Mouse (Mus musculus) CH12.LX (cell line): ENCODE measurements around the gene Pde4d. TPM values are rescaled to one million over a fixed set of nuclear protein-coding genes. Genes with fewer than 3 reads are reported as not detected.

Experiments used
- DNase-seq: peaks from one replicate; pipeline ENCODE4 v3.0.0-alpha.2; 2013; ENCODE audit errors: extremely low read depth
- H3K27ac ChIP-seq: 2 replicates; pipeline ENCODE4 v1.5.1; 2012; ENCODE audit warnings: low read depth, mild to moderate bottlenecking, control low read depth, moderate library complexity; ENCODE audit not compliant: insufficient read depth
- H3K27me3 ChIP-seq: replicated peaks from 2 replicates; pipeline ENCODE3; 2012; ENCODE audit warnings: inconsistent platforms
- H3K36me3 ChIP-seq, 2 experiments: replicated peaks in 1 of 2; 2 replicates each; pipeline versions ENCODE3 to v1.6.1; 2012; ENCODE audit warnings: inconsistent platforms in 1 of 2, low read length in 1 of 2, mild to moderate bottlenecking in 1 of 2, mixed read lengths in 1 of 2, moderate library complexity in 1 of 2; ENCODE audit not compliant: control insufficient read depth in 1 of 2, insufficient read depth in 1 of 2
- H3K4me1 ChIP-seq, 2 experiments: 2 replicates each; pipeline ENCODE4 v1.6.1; 2012; ENCODE audit warnings: inconsistent platforms in 1 of 2, moderate library complexity in 1 of 2; ENCODE audit not compliant: insufficient read depth in 2 of 2, control insufficient read depth in 1 of 2
- H3K4me2 ChIP-seq: 2 replicates; pipeline ENCODE4 v1.6.1; 2012; ENCODE audit warnings: low read depth, mild to moderate bottlenecking, control low read depth; ENCODE audit not compliant: poor library complexity, insufficient read depth, severe bottlenecking
- H3K4me3 ChIP-seq, 3 experiments: fragments of 150-350 bp in 1 of 3; sonication (generic) in 1 of 3; replicated peaks in 1 of 3; 2 replicates each; pipeline versions ENCODE3 to v1.5.1; 2011 to 2012; ENCODE audit warnings: low read depth in 2 of 3, low read length in 2 of 3, mild to moderate bottlenecking in 2 of 3, moderate library complexity in 2 of 3, control low read depth in 1 of 3, improper control_type of control experiment in 1 of 3, inconsistent platforms in 1 of 3, mixed read lengths in 1 of 3; ENCODE audit not compliant: poor library complexity in 1 of 3
- H3K79me2 ChIP-seq: replicated peaks from 2 replicates; pipeline ENCODE4 v1.6.1; 2012; ENCODE audit warnings: mild to moderate bottlenecking, moderate library complexity; ENCODE audit not compliant: control insufficient read depth, poor library complexity, insufficient read depth, severe bottlenecking; ENCODE audit errors: extremely low read depth
- H3K9ac ChIP-seq: 2 replicates; pipeline ENCODE4 v1.6.1; 2012; ENCODE audit warnings: low read depth, mild to moderate bottlenecking, control low read depth, moderate library complexity; ENCODE audit not compliant: insufficient read depth
- H3K9me3 ChIP-seq: replicated peaks from 2 replicates; pipeline ENCODE3; 2012; ENCODE audit warnings: low read length, inconsistent platforms, mixed read lengths
- BHLHE40 ChIP-seq: IDR thresholded peaks from 2 replicates; pipeline ENCODE4 v1.6.1; 2011; ENCODE audit warnings: mild to moderate bottlenecking, low read depth, low read length, improper control_type of control experiment
- CTCF ChIP-seq, 2 experiments: IDR thresholded peaks in 1 of 2; conservative IDR thresholded peaks in 1 of 2; 2 replicates each; pipeline ENCODE4 v1.5.1; 2011 to 2012; ENCODE audit warnings: low read depth in 2 of 2, low read length in 2 of 2, improper control_type of control experiment in 1 of 2, inconsistent platforms in 1 of 2, mild to moderate bottlenecking in 1 of 2, moderate library complexity in 1 of 2
- ELF1 ChIP-seq: IDR thresholded peaks from 2 replicates; pipeline ENCODE4 v1.6.1; 2014; ENCODE audit warnings: low read depth, mild to moderate bottlenecking, inconsistent platforms, low read length, improper control_type of control experiment
- EP300 ChIP-seq: IDR thresholded peaks from 2 replicates; pipeline ENCODE4 v1.6.1; 2011; ENCODE audit warnings: low read length, improper control_type of control experiment
- ETS1 ChIP-seq: conservative IDR thresholded peaks from 2 replicates; pipeline ENCODE4 v1.6.1; 2012; ENCODE audit warnings: low read depth, mild to moderate bottlenecking, inconsistent platforms, low read length, improper control_type of control experiment, moderate library complexity
- GABPA ChIP-seq: IDR thresholded peaks from 2 replicates; pipeline ENCODE4 v1.6.1; 2012; ENCODE audit warnings: low read depth, low read length, improper control_type of control experiment, inconsistent platforms; ENCODE audit not compliant: insufficient replicate concordance
- JUN ChIP-seq: IDR thresholded peaks from 2 replicates; pipeline ENCODE4 v1.6.1; 2011; ENCODE audit warnings: low read depth, mild to moderate bottlenecking, low read length, improper control_type of control experiment, moderate library complexity; ENCODE audit not compliant: insufficient read depth
- KAT2A ChIP-seq: IDR thresholded peaks from 2 replicates; pipeline ENCODE4 v1.6.1; 2012; ENCODE audit warnings: low read length, improper control_type of control experiment, inconsistent platforms; ENCODE audit not compliant: insufficient replicate concordance
- MAFK ChIP-seq: IDR thresholded peaks from 2 replicates; pipeline ENCODE4 v1.6.1; 2011; ENCODE audit warnings: low read length, improper control_type of control experiment; ENCODE audit not compliant: insufficient replicate concordance
- MAX ChIP-seq: IDR thresholded peaks from 2 replicates; pipeline ENCODE4 v1.6.1; 2011; ENCODE audit warnings: low read length, improper control_type of control experiment
- MXI1 ChIP-seq: IDR thresholded peaks from 2 replicates; pipeline ENCODE4 v1.6.1; 2011; ENCODE audit warnings: mild to moderate bottlenecking, low read depth, low read length, improper control_type of control experiment
- NELFE ChIP-seq: IDR thresholded peaks from 2 replicates; pipeline ENCODE4 v1.6.1; 2011; ENCODE audit warnings: low read depth, low read length, improper control_type of control experiment
- RCOR1 ChIP-seq: conservative IDR thresholded peaks from 2 replicates; pipeline ENCODE4 v1.6.1; 2012; ENCODE audit warnings: low read depth, mild to moderate bottlenecking, inconsistent platforms, low read length, improper control_type of control experiment
- TBP ChIP-seq: conservative IDR thresholded peaks from 2 replicates; pipeline ENCODE4 v1.6.1; 2011; ENCODE audit warnings: low read depth, low read length, improper control_type of control experiment
- TCF12 ChIP-seq: IDR thresholded peaks from 2 replicates; pipeline ENCODE4 v1.6.1; 2014; ENCODE audit warnings: low read depth, mild to moderate bottlenecking, inconsistent platforms, low read length, improper control_type of control experiment
- USF1 ChIP-seq: IDR thresholded peaks from 2 replicates; pipeline ENCODE4 v1.6.1; 2014; ENCODE audit warnings: low read depth, mild to moderate bottlenecking, inconsistent platforms, low read length, improper control_type of control experiment
- USF2 ChIP-seq: conservative IDR thresholded peaks from 2 replicates; pipeline ENCODE4 v1.6.1; 2011; ENCODE audit warnings: low read depth, low read length, improper control_type of control experiment
- dilution Hi-C: fragments of 300-500 bp; cut with MboI; formaldehyde crosslinking; loops from 2 replicates; pipeline ENCODE4 v1.14.3; 2020; ENCODE audit warnings: low sequenced_read_pairs; ENCODE audit not compliant: extremely low pct_unique_long_range_greater_than_20kb, extremely low pct_ligation_motif_present
- in situ Hi-C: fragments of 300-500 bp; cut with MboI; formaldehyde crosslinking; loops from 3 replicates; pipeline ENCODE4 v1.14.3; 2019; ENCODE audit warnings: low sequenced_read_pairs, low pct_ligation_motif_present, low pct_unique_long_range_greater_than_20kb, mixed read lengths
- polyA plus RNA-seq: library from polyadenylated mRNA; unstranded; fragments of >175 nt; gene quantifications from 2 replicates; pipeline ENCODE4 v1.2.1, GENCODE M21; 2012; ENCODE audit warnings: low read depth; ENCODE audit not compliant: insufficient read length
- total RNA-seq, 2 experiments: library from RNA; depleted of rRNA; stranded (reverse); fragments of 300-350 nt in 1 of 2; fragments of >200 nt in 1 of 2; gene quantifications; 2 replicates each; pipeline ENCODE4 v1.2.3; 2012 to 2014

Pde4d gene
- total and polyA plus RNA-seq, 3 experiments = not detected

DNA sequence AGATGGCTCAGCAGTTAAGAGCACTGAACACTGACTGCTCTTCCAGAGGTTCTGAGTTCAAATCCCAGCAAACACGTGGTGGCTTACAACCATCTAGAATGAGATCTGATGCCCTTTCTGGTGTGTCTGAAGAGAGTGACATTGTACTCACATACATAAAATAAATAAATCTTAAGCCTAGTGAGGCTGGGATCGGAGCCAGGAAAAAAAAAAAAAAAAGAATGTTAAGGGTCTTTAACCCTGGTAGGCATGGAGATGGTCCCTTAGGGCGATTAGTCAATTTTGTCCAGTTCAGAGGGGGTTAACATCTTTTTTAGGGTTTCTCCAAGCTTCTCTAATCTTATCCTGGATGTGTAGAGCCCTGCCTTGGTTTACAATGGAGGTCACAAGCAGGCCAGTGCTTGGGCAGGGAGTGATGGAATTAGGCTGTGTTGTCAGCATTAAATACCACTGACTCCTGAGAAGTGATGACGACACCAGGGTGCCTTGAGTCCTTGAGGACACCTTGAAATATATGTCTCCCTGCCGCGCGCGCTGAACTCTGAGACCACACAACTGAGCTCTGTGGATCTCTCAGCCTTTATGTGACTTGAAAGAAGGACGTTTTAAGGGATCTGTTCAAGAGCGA is 1181.8 kb downstream of the Pde4d start:
- H3K4me2 ChIP-seq = no peak overlapping the region
- H3K27ac ChIP-seq = no peak overlapping the region
- DNase-seq = no peak
- H3K4me3 ChIP-seq = no peak overlapping the region
- in situ Hi-C loops = no loop called here
- H3K79me2 ChIP-seq = no peaks in the 10 kb centered on the region
- H3K36me3 ChIP-seq = no peaks in the 10 kb centered on the region
- no peak overlapping the region for H3K9ac ChIP-seq
- dilution Hi-C loops = no loop called here
- H3K27me3 ChIP-seq = no peaks in the 10 kb centered on the region
- peaks cover 53% of the 10 kb centered on the region for H3K9me3 ChIP-seq
- no peaks in the 10 kb centered on the region for H3K4me1 ChIP-seq
- TF ChIP-seq BHLHE40 (no peak), TBP (no peak), ELF1 (no peak), TCF12 (no peak), MAFK (no peak), GABPA (no peak), CTCF (conservative IDR thresholded peaks at IDR 0.05 in 1 of 2, IDR thresholded peaks at IDR 0.05 in 1 of 2; ENCODE audit: low read depth in 2 of 2, low read length in 2 of 2) (no peak), USF2 (no peak), KAT2A (no peak)

- dilution Hi-C loops (no loop called here), in situ Hi-C loops (no loop called here)
- Histone ChIP-seq H3K36me3 (no peaks in the 10 kb centered on the region), H3K27me3 (no peaks in the 10 kb centered on the region), H3K9ac (no peak overlapping the region), H3K79me2 (no peaks in the 10 kb centered on the region), H3K27ac (no peak overlapping the region), H3K4me2 (no peak overlapping the region), H3K4me3 (no peak overlapping the region), H3K4me1 (no peaks in the 10 kb centered on the region), H3K9me3 (peaks cover 58% of the 10 kb centered on the region)
- TF ChIP-seq MXI1 (no peak), NELFE (no peak), ETS1 (no peak), JUN (no peak), RCOR1 (no peak), TCF12 (no peak), USF1 (no peak), GABPA (no peak), EP300 (no peak), MAX (no peak)
- DNase-seq = no peak
These were observed 1182.8 kb downstream of the Pde4d start for GRCm38 (mm10) chr13:109632387-109633036.
